Mouse (Mus musculus) thymus, adult 2 months (tissue): ENCODE data around the gene Gm853. TPM values are rescaled to one million over a fixed set of nuclear protein-coding genes. Genes with fewer than 3 reads are reported as not detected.

Experiments
- DNase-seq: peaks from one replicate; pipeline ENCODE4 v3.0.0; 2021
- H3K27ac ChIP-seq: fragments of 200-500 bp; 2 replicates; pipeline ENCODE4 v1.5.1; 2012; ENCODE audit warnings: low read length, control low read depth; ENCODE audit not compliant: control insufficient read depth, insufficient read depth
- H3K27me3 ChIP-seq: fragments of 200-500 bp; 2 replicates; pipeline ENCODE4 v1.6.1; 2012; ENCODE audit warnings: mild to moderate bottlenecking, low read length, moderate library complexity, mixed read lengths; ENCODE audit not compliant: control insufficient read depth, insufficient read depth
- H3K36me3 ChIP-seq: fragments of 200-500 bp; 2 replicates; pipeline ENCODE4 v1.6.1; 2012; ENCODE audit warnings: mild to moderate bottlenecking, low read length, moderate library complexity; ENCODE audit not compliant: control insufficient read depth, insufficient read depth
- H3K4me1 ChIP-seq: fragments of 200-500 bp; replicated peaks from 2 replicates; pipeline ENCODE4 v1.6.1; 2012; ENCODE audit warnings: low read length; ENCODE audit not compliant: control insufficient read depth, insufficient read depth
- H3K4me3 ChIP-seq: fragments of 200-500 bp; 2 replicates; pipeline ENCODE4 v1.5.1; 2012; ENCODE audit warnings: mild to moderate bottlenecking, low read length, control low read depth, moderate library complexity; ENCODE audit not compliant: control insufficient read depth, insufficient read depth
- CTCF ChIP-seq: fragments of 200-500 bp; IDR thresholded peaks from 2 replicates; pipeline ENCODE4 v1.5.1; 2012; ENCODE audit warnings: mild to moderate bottlenecking, control low read depth, low read length, moderate library complexity, borderline replicate concordance; ENCODE audit not compliant: control insufficient read depth, poor library complexity, insufficient read depth; ENCODE audit errors: extremely low read depth
- POLR2A ChIP-seq: fragments of 200-500 bp; IDR thresholded peaks from 2 replicates; pipeline ENCODE4 v1.6.1; 2012; ENCODE audit warnings: mild to moderate bottlenecking, low read length, control low read depth, moderate library complexity; ENCODE audit not compliant: control insufficient read depth, poor library complexity, insufficient read depth; ENCODE audit errors: extremely low read depth
- WGBS: fragments of 180-500 bp; shearing (Covaris S2); methylation state at CpG from one replicate; pipeline ENCODE4 v1.1.7; 2018; 5-methylcytosine and 5-hydroxymethylcytosine counted together
- polyA plus RNA-seq: library from polyadenylated mRNA; depleted of rRNA; stranded (reverse); fragments of >200 nt; gene quantifications from 2 replicates; pipeline ENCODE4 v1.2.3, GENCODE M21; 2012; rRNA removed

Gm853 gene
- polyA plus RNA-seq, 1 experiment = 0.13 TPM

DNA sequence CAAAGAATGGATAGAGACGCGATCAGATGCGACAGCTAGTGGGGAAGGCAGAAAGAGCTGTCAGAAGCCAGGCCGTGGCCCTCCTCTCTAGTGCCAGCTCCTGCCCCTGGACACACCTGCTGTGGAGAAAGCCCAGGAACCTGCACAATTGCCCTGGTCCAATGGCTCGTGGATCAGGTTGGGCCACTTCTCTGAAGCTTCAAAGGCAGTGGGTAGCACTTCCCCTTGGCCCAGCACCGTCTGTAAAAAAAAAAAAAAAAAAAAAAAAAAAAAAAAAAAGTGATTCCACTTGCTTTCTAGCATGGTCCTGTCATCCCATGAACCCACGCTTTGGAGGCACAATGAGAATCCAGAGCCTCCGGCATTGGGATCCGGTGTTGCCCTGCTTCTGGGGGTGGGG lies 54.4 kb downstream of the Gm853 start:
- Histone ChIP-seq H3K4me1 (no peaks in the 10 kb centered on the region), H3K27ac (no peak overlapping the region), H3K36me3 (no peaks in the 10 kb centered on the region), H3K4me3 (no peak overlapping the region), H3K27me3 (no peaks in the 10 kb centered on the region; the same call in 1 of the 2 replicates)
- TF ChIP-seq POLR2A (no peak), CTCF (no peak)
- no peak for DNase-seq
- WGBS = 35% methylated on average over 9 of the region's 9 CpGs

DNA sequence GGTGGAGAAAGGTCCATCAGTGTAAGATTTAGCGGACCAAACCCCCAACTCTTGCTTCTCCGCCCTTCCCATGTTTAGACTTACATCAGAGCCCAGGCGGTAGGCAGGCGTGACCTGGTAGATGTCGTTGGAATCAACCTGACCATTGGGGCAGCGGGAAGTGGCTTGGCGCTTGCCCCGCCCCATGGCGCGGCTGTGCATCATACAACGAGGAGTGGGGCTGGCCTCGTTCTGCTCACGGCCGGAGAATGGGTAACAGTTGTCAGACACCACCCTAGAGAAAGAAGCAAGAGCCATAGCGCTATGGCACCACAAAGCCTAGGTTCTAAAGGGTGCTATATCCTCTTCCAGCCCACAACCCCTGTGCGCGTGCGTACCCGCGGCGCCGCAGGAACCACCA lies 54.9 kb downstream of the Gm853 start:
- no peaks in the 10 kb centered on the region; the same call in 1 of the 2 replicates for H3K27me3 ChIP-seq
- no peak for TF ChIP-seq CTCF
- no peak for TF ChIP-seq POLR2A
- H3K27ac ChIP-seq = no peak overlapping the region
- WGBS = 74% methylated on average over 22 of the region's 22 CpGs
- no peaks in the 10 kb centered on the region for H3K36me3 ChIP-seq
- DNase-seq = no peak
- H3K4me1 ChIP-seq = no peaks in the 10 kb centered on the region
- no peak overlapping the region for H3K4me3 ChIP-seq

DNA sequence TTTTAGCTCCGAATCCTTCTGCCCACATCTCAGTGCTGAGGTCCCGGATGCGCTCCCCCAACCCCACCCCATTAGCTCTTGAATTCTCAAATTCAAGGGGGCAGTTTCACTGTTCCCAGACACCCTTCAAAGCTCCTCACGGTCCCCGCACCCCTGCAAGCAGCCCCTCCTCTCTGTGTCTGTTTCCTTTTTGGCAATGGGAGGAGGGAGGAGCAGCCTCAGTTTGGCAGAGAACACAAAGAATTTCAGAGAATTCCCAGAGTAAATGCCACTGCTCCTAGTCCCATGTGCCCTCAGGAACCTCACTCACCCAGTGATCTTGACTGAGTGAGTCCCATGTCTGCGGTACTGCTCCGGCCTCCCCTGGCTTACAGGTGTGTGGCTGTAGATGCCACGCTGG lies 55.6 kb downstream of the Gm853 start:
- no peak for DNase-seq
- 93% methylated on average over 8 of the region's 8 CpGs for WGBS

DNA sequence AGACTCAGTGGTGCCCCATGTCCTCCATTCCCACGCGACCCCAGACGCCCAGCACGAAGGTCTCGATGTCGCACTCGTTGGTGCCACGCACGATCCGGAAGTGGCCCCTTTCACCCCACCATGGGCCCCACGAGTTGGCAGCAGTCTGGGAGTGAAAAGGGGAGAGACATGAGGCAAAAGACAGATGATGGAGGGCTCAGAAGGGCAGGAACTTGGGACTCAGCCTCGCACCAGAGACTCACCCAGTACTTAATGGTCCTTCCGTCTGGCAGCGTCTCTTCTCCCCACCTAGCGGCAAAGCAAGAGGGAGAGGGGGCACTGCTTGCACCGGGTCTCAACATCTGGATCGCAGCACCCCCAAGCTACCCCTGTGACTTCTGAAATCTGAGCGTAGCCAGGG lies 56.1 kb downstream of the Gm853 start:
- H3K4me1 ChIP-seq = no peaks in the 10 kb centered on the region
- H3K27me3 ChIP-seq = no peaks in the 10 kb centered on the region; the same call in 1 of the 2 replicates

More for the DNA sequence above, 55.6 kb downstream of the Gm853 start:
- Histone ChIP-seq H3K27me3 (no peaks in the 10 kb centered on the region; the same call in 1 of the 2 replicates), H3K36me3 (no peaks in the 10 kb centered on the region), H3K4me3 (no peak overlapping the region), H3K4me1 (no peaks in the 10 kb centered on the region), H3K27ac (no peak overlapping the region)
- TF ChIP-seq CTCF (no peak), POLR2A (no peak)

DNA sequence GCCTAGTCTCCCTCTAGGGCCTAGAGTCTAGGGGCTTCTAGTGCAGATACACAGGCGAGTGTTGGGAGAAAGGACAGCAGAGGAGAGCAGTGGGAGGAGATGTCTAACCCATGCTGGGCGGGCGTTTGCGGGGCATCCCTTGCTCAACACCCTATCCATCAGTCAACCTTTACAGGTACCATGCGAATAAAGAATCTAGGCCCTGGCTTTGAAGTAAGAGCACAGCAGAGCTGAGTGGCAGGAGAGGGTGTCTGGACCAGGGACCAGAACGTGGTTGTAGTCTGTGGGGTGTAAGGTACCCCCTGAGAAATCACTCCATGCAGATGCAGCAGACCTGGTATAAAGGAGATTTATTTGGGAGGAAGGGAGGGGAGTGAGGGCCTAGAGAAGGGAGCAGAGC lies 58.1 kb downstream of the Gm853 start:
- no peak overlapping the region for H3K27ac ChIP-seq
- H3K4me1 ChIP-seq = no peaks in the 10 kb centered on the region
- H3K27me3 ChIP-seq = no peaks in the 10 kb centered on the region; the same call in 1 of the 2 replicates
- no peak overlapping the region for H3K4me3 ChIP-seq
- no peaks in the 10 kb centered on the region for H3K36me3 ChIP-seq
- WGBS = 96% methylated on average over 6 of the region's 6 CpGs
- DNase-seq = no peak
- no peak for TF ChIP-seq POLR2A
- no peak for TF ChIP-seq CTCF

More for the DNA sequence above, 56.1 kb downstream of the Gm853 start:
- Histone ChIP-seq H3K4me3 (no peak overlapping the region), H3K36me3 (no peaks in the 10 kb centered on the region), H3K27ac (no peak overlapping the region)
- 91% methylated on average over 18 of the region's 18 CpGs for WGBS
- TF ChIP-seq POLR2A (no peak), CTCF (no peak)
- no peak for DNase-seq

DNA sequence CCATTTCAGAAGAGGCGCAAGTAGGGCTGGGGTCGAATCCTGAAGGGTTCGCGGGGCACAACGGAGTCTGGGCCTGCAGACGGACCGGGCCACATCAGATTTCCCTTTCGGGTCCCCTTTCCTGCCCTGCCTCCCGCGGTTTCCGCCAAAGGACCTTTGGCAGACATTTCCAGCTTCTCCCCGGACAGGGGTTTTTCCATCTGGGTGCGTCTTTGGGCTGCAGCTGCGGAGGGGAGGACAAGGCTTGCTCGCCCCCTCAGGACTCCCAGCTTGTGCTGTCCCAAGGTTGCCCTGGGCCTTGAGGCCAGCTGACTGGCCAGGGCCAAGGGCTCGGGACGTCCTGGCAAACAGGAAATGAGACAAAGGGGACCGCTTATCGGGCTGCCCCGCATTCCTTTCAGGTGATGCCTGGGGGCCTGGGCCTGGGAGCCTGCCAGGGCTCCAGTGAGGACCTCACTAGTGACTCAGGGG lies 58.8 kb downstream of the Gm853 start:
- TF ChIP-seq POLR2A (no peak), CTCF (no peak)
- H3K4me3 ChIP-seq = no peak overlapping the region
- H3K36me3 ChIP-seq = no peaks in the 10 kb centered on the region
- DNase-seq = no peak
- WGBS = 15% methylated on average over 20 of the region's 20 CpGs
- no peak overlapping the region; the same call in 1 of the 2 replicates for H3K27ac ChIP-seq
- no peaks in the 10 kb centered on the region; the same call in 1 of the 2 replicates for H3K27me3 ChIP-seq
- no peaks in the 10 kb centered on the region for H3K4me1 ChIP-seq

DNA sequence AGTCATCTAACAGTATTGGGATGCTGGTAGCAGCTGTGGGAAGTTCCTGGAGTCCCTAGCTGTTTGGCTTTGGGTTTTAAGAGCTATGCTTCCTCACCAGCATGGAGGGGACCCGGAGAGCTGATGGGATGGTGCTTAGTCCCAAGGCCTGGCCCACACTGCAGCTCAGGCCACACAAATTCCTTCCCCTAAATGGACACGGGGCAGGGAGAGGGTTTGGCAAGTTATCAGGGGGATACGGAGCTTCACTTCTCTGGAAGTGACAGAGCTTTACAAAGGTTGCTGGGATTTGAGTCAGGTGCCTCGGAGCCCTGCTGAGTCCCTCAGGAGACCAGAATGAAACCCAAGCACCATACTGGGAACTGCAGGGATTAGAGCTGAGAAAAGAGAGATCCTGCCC lies 60.9 kb downstream of the Gm853 start:
- H3K27ac ChIP-seq = no peak overlapping the region
- DNase-seq = no peak
- H3K36me3 ChIP-seq = no peaks in the 10 kb centered on the region
- WGBS = 86% methylated on average over 4 of the region's 4 CpGs
- H3K4me1 ChIP-seq = no peaks in the 10 kb centered on the region
- no peak overlapping the region for H3K4me3 ChIP-seq
- no peaks in the 10 kb centered on the region; the same call in 1 of the 2 replicates for H3K27me3 ChIP-seq
- TF ChIP-seq CTCF = no peak
- TF ChIP-seq POLR2A = no peak

Other genes with a start within 250 kb of the Gm853 start
- gene Adgrb2, start 237.5 kb downstream of the Gm853 start, polyA plus RNA-seq = 5.8 and 6.7 TPM in 2 replicates
- 2.6 and 4.4 TPM in 2 replicates for gene Col16a1, start 174.6 kb downstream of the Gm853 start, polyA plus RNA-seq
- gene Pef1, start 119.8 kb downstream of the Gm853 start, polyA plus RNA-seq = 103 and 105 TPM in 2 replicates
- 0.30 and 1.1 TPM in 2 replicates for gene Hcrtr1, start 83.0 kb downstream of the Gm853 start, polyA plus RNA-seq
- gene Tinagl1, start 47.3 kb downstream of the Gm853 start, polyA plus RNA-seq = 32.7 and 40.3 TPM in 2 replicates
- gene Serinc2, start 56.8 kb upstream of the Gm853 start, polyA plus RNA-seq = 13.3 and 16.5 TPM in 2 replicates
- 18.3 and 222 TPM in 2 replicates for gene Fabp3, start 86.2 kb upstream of the Gm853 start, polyA plus RNA-seq
- 0.46 TPM in 1 of 2 replicates, not detected in the other for gene Gm10570, start 86.3 kb upstream of the Gm853 start, polyA plus RNA-seq
- gene Zcchc17, start 137.5 kb upstream of the Gm853 start, polyA plus RNA-seq = 34.3 and 36.8 TPM in 2 replicates
- gene Snrnp40, start 137.7 kb upstream of the Gm853 start, polyA plus RNA-seq = 78.4 and 83.6 TPM in 2 replicates